In the genomic region with DNA sequence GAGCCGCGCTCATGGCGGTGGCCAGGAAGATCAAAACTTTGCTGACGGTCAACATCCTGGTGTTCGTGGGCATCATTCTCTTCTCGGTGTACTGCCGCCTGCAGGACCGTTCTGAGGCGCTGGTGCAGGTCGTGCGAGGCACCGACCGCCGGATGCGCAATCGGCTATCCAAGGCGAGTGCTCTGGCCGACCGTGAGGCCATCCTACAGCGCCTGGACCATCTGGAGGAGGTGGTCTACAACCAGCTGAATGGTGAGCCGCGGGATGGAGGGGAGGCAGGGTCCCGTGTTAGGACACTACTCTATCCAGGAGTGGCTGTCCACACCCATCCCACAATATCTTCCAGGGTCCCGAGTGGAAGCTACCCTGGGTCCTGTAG, we compare ENCODE assay signal across 8 mouse cellular contexts. TPM values are rescaled to one million over a fixed set of nuclear protein-coding genes. Genes with fewer than 3 reads are reported as not detected.
DNase-seq lines count a peak whose midpoint lies in the region; ATAC-seq lines count a peak whose summit lies in the region.

No protein-coding gene starts in this region.

- H3K27ac ChIP-seq in neural tube, embryonic 11.5 days (ENCODE audit: low read depth, low read length) = no peak overlapping the region
- no peak overlapping the region for H3K27ac ChIP-seq in forebrain, embryonic 11.5 days (ENCODE audit: low read depth, low read length)
- no peak overlapping the region for H3K27ac ChIP-seq in limb, embryonic 12.5 days
- H3K27ac ChIP-seq in stomach, embryonic 16.5 days (ENCODE audit: low read length) = no peak overlapping the region

- 3% methylated on average over 24 of the region's 24 CpGs for WGBS in neural tube, embryonic 11.5 days
- 2% methylated on average over 24 of the region's 24 CpGs for WGBS in forebrain, embryonic 11.5 days
- 3% methylated on average over 24 of the region's 24 CpGs for WGBS in limb, embryonic 12.5 days
- WGBS in stomach, embryonic 16.5 days = 2% methylated on average over 24 of the region's 24 CpGs

- no peak for DNase-seq in neural tube, embryonic 11.5 days (ENCODE audit: low spot score)
- no peak for DNase-seq in neural tube, embryonic 10.5 days (ENCODE audit: extremely low spot score, low spot score)
- no peak for DNase-seq in forebrain, embryonic 11.5 days (ENCODE audit: low spot score)
- DNase-seq in right cerebral cortex, adult 18-20 months = no peak
- no peak for DNase-seq in lung, postnatal 10 days
- DNase-seq in adrenal gland, adult (ENCODE audit: inconsistent age in 2 of 2, low spot score in 1 of 2) = no peak

- peak overlapping the region; percentile 43 for H3K4me3 ChIP-seq in neural tube, embryonic 11.5 days (ENCODE audit: low read depth, low read length)
- H3K4me3 ChIP-seq in forebrain, embryonic 11.5 days (ENCODE audit: low read depth, low read length) = peak overlapping the region; percentile 32
- H3K4me3 ChIP-seq in limb, embryonic 12.5 days (replicated peaks) = peak overlapping the region; percentile 48
- H3K4me3 ChIP-seq in stomach, embryonic 16.5 days (replicated peaks; ENCODE audit: low read length) = peak overlapping the region; percentile 41

- H3K9ac ChIP-seq in neural tube, embryonic 11.5 days (ENCODE audit: low read length) = peak overlapping the region; percentile 35; the same call in 1 of the 2 replicates
- no peak overlapping the region for H3K9ac ChIP-seq in forebrain, embryonic 11.5 days (ENCODE audit: low read length)
- H3K9ac ChIP-seq in limb, embryonic 12.5 days (replicated peaks) = no peak overlapping the region
- H3K9ac ChIP-seq in stomach, embryonic 16.5 days (ENCODE audit: low read length) = no peak overlapping the region

- no peaks in the 10 kb centered on the region for H3K9me3 ChIP-seq in neural tube, embryonic 11.5 days (ENCODE audit: control insufficient read depth, low read length)
- H3K9me3 ChIP-seq in forebrain, embryonic 11.5 days (ENCODE audit: control insufficient read depth, low read length) = no peaks in the 10 kb centered on the region
- H3K9me3 ChIP-seq in limb, embryonic 12.5 days = no peaks in the 10 kb centered on the region
- no peaks in the 10 kb centered on the region for H3K9me3 ChIP-seq in stomach, embryonic 16.5 days (replicated peaks; ENCODE audit: control insufficient read depth, low read length)

- H3K27me3 ChIP-seq in neural tube, embryonic 11.5 days (ENCODE audit: control insufficient read depth, insufficient read depth, low read length) = peaks cover 26% of the 10 kb centered on the region
- H3K27me3 ChIP-seq in forebrain, embryonic 11.5 days (ENCODE audit: control insufficient read depth, insufficient read depth, low read length) = peaks cover 34% of the 10 kb centered on the region
- peaks cover 88% of the 10 kb centered on the region for H3K27me3 ChIP-seq in limb, embryonic 12.5 days
- peaks cover 36% of the 10 kb centered on the region for H3K27me3 ChIP-seq in stomach, embryonic 16.5 days (ENCODE audit: control insufficient read depth, insufficient read depth, low read length)

- no peaks in the 10 kb centered on the region for H3K36me3 ChIP-seq in neural tube, embryonic 11.5 days (ENCODE audit: control insufficient read depth, insufficient read depth, low read length)
- no peaks in the 10 kb centered on the region for H3K36me3 ChIP-seq in forebrain, embryonic 11.5 days (ENCODE audit: control insufficient read depth, insufficient read depth, low read length)
- no peaks in the 10 kb centered on the region for H3K36me3 ChIP-seq in limb, embryonic 12.5 days
- H3K36me3 ChIP-seq in stomach, embryonic 16.5 days (ENCODE audit: control insufficient read depth, insufficient read depth, low read length) = no peaks in the 10 kb centered on the region

- H3K4me1 ChIP-seq in neural tube, embryonic 11.5 days (ENCODE audit: control insufficient read depth, insufficient read depth, low read length) = peaks cover 8% of the 10 kb centered on the region; the same call in 1 of the 2 replicates
- peaks cover 7% of the 10 kb centered on the region; the same call in 1 of the 2 replicates for H3K4me1 ChIP-seq in forebrain, embryonic 11.5 days (replicated peaks; ENCODE audit: control insufficient read depth, insufficient read depth, low read length)
- no peaks in the 10 kb centered on the region; the same call in 1 of the 2 replicates for H3K4me1 ChIP-seq in limb, embryonic 12.5 days (replicated peaks)
- 0 out of 2 replicates have a peak, but pooled peaks cover 2% of the 10 kb centered on the region for H3K4me1 ChIP-seq in stomach, embryonic 16.5 days (ENCODE audit: control insufficient read depth, insufficient read depth, low read length)

- peak overlapping the region; percentile 68 for H3K4me2 ChIP-seq in neural tube, embryonic 11.5 days (ENCODE audit: low read depth)
- H3K4me2 ChIP-seq in forebrain, embryonic 11.5 days (ENCODE audit: low read depth, low read length, severe bottlenecking) = peak overlapping the region; percentile 63
- H3K4me2 ChIP-seq in limb, embryonic 12.5 days = peak overlapping the region; percentile 79
- peak overlapping the region; percentile 54 for H3K4me2 ChIP-seq in stomach, embryonic 16.5 days (ENCODE audit: low read depth, low read length)

- 0 out of 2 replicates have a peak, but pooled peaks have one; percentile 27 for ATAC-seq in neural tube, embryonic 11.5 days (ENCODE audit: insufficient read depth, low FRiP score, low TSS enrichment)
- ATAC-seq in forebrain, embryonic 11.5 days (replicated peaks; ENCODE audit: low FRiP score) = no peak
- no peak for ATAC-seq in limb, embryonic 12.5 days (ENCODE audit: insufficient number of reproducible peaks, insufficient read depth, low FRiP score, low TSS enrichment, low read depth)
- ATAC-seq in stomach, embryonic 16.5 days (ENCODE audit: insufficient read depth, low FRiP score) = no peak

RNA-seq across cellular contexts. Expression of a gene that starts 0.5 kb away (rescaled TPM):
- polyA plus RNA-seq in neural tube, embryonic 11.5 days (2014; fragmentation: Nextera tagmentation; extraction: Ambion mirVana) = 5.0 and 5.6 TPM in 2 replicates
- 1.6 and 2.1 TPM in 2 replicates for polyA plus RNA-seq in forebrain, embryonic 11.5 days (2014; fragmentation: Nextera tagmentation; extraction: Ambion mirVana)
- 0.09 TPM in 2 replicates for polyA plus RNA-seq in limb, embryonic 12.5 days (2016; fragmentation: Nextera tagmentation; extraction: Ambion mirVana)
- 0.41 and 0.59 TPM in 2 replicates for polyA plus RNA-seq in stomach, embryonic 16.5 days (2015; fragmentation: Nextera tagmentation; extraction: Ambion mirVana)
